Mouse (Mus musculus) neural tube, embryonic 14.5 days (tissue): ENCODE measurements around the gene Sesn1. TPM values are rescaled to one million over a fixed set of nuclear protein-coding genes. Genes with fewer than 3 reads are reported as not detected.
A peak's percentile ranks its signal among the peaks of the same experiment; 100 is the strongest.

Source experiments
- ATAC-seq: fragments of 200-750 bp; cut with Nextera tagmentation; 2 replicates; pipeline ENCODE4 v1.8.0; 2017; ENCODE audit warnings: low read depth, mild to moderate bottlenecking, moderate TSS enrichment, moderate library complexity
- H3K27ac ChIP-seq: fragments of 300-500 bp; sonication (generic); 2 replicates; pipeline ENCODE4 v1.5.1; 2014; ENCODE audit warnings: low read depth, mild to moderate bottlenecking, control low read depth, low read length, moderate library complexity, mixed read lengths
- H3K27me3 ChIP-seq: fragments of 300-500 bp; sonication (generic); 2 replicates; pipeline ENCODE4 v1.6.1; 2014; ENCODE audit warnings: low read length; ENCODE audit not compliant: control insufficient read depth, insufficient read depth
- H3K36me3 ChIP-seq: fragments of 300-500 bp; sonication (generic); 2 replicates; pipeline ENCODE4 v1.6.1; 2014; ENCODE audit warnings: low read length, mixed read lengths; ENCODE audit not compliant: control insufficient read depth, insufficient read depth
- H3K4me1 ChIP-seq: fragments of 300-500 bp; sonication (generic); 2 replicates; pipeline ENCODE4 v1.6.1; 2014; ENCODE audit warnings: low read length; ENCODE audit not compliant: control insufficient read depth, insufficient read depth
- H3K4me2 ChIP-seq: fragments of 300-500 bp; sonication (generic); 2 replicates; pipeline ENCODE4 v1.6.1; 2014; ENCODE audit warnings: mild to moderate bottlenecking, low read depth, low read length, control low read depth
- H3K4me3 ChIP-seq: fragments of 300-500 bp; sonication (generic); 2 replicates; pipeline ENCODE4 v1.5.1; 2014; ENCODE audit warnings: low read depth, low read length, control low read depth, mixed read lengths
- H3K9ac ChIP-seq: fragments of 300-500 bp; sonication (generic); replicated peaks from 2 replicates; pipeline ENCODE4 v1.6.1; 2014; ENCODE audit warnings: low read depth, mild to moderate bottlenecking, control low read depth, low read length, mixed read lengths
- H3K9me3 ChIP-seq: fragments of 300-500 bp; sonication (generic); 2 replicates; pipeline ENCODE4 v1.6.1; 2016; ENCODE audit warnings: low read length; ENCODE audit not compliant: control insufficient read depth
- WGBS: fragments of 180-500 bp; shearing (Covaris S2); extraction: QIAGEN DNeasy Blood & Tissue Kit; methylation state at CpG from one replicate; pipeline ENCODE4 v1.1.7; 2014; 5-methylcytosine and 5-hydroxymethylcytosine counted together
- polyA plus RNA-seq: library from polyadenylated mRNA; unstranded; fragments of >200 nt; fragmentation: Nextera tagmentation; extraction: Ambion mirVana; gene quantifications from 2 replicates; pipeline ENCODE4 v1.2.1, GENCODE M21; 2014

The Sesn1 gene
- polyA plus RNA-seq, 1 experiment from 2014 or later: 30.6 TPM

DNA sequence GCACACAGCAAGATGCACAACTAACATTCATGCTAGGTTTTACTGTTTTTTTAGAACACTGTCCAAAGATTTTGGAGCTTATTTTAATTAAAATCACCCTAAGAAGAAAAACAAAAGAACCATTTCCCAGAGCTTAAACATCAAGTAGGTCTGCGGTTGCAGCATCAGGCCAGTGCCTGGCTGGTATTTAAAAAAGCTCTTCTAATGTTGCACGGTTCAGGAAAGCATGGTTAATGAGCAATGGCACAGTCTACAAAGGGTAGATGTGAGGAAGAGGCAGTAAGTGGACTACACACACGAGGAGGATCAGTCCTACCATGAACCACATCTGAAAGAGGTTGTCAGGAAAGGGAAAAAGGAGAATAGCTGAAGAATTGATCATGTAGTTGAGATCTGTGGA, 5.0 kb upstream of the Sesn1 start:
- ATAC-seq: no peak
- Histone ChIP-seq H3K36me3 (no peaks in the 10 kb centered on the region), H3K27ac (no peak overlapping the region), H3K9me3 (no peaks in the 10 kb centered on the region), H3K4me2 (no peak overlapping the region), H3K4me1 (no peaks in the 10 kb centered on the region), H3K4me3 (no peak overlapping the region), H3K27me3 (no peaks in the 10 kb centered on the region), H3K9ac (no peak overlapping the region)
- 95% methylated on average over 3 of the region's 3 CpGs for WGBS

DNA sequence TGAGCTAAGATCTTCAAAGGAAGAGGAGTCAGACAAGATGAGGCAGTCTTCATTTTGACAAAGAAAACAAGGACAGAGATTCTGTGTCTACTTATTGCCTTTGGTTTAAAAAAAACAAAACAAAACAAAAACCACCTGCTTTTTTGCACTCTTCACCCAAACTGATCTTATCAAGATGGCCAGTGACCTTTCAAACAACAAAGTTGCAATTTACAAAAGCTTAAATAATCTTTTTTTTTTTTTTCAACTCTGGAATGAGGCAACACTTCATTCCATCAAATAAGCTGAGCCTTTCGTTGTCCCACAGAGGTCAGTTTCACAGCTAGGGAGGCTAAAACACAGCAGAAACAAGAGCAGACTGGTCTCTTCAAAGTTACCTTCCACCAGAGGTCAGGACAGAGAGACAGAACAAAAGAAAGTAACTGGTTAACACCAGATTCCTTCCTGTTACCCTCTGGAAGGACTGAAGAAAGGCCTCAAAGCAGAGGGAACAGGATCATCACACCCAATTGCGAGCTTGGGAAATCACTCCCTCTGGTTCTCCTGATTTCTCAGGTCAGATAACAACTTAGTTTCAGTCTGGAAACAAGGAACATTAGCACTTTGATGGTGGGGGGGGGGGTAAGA, 3.9 kb upstream of the Sesn1 start:
- Histone ChIP-seq H3K4me2 (no peak overlapping the region), H3K27ac (no peak overlapping the region), H3K36me3 (no peaks in the 10 kb centered on the region), H3K4me1 (no peaks in the 10 kb centered on the region), H3K4me3 (no peak overlapping the region), H3K9ac (no peak overlapping the region), H3K9me3 (no peaks in the 10 kb centered on the region), H3K27me3 (no peaks in the 10 kb centered on the region; the same call in 1 of the 2 replicates)
- no peak for ATAC-seq
- 91% methylated on average over 2 of the region's 2 CpGs for WGBS

DNA sequence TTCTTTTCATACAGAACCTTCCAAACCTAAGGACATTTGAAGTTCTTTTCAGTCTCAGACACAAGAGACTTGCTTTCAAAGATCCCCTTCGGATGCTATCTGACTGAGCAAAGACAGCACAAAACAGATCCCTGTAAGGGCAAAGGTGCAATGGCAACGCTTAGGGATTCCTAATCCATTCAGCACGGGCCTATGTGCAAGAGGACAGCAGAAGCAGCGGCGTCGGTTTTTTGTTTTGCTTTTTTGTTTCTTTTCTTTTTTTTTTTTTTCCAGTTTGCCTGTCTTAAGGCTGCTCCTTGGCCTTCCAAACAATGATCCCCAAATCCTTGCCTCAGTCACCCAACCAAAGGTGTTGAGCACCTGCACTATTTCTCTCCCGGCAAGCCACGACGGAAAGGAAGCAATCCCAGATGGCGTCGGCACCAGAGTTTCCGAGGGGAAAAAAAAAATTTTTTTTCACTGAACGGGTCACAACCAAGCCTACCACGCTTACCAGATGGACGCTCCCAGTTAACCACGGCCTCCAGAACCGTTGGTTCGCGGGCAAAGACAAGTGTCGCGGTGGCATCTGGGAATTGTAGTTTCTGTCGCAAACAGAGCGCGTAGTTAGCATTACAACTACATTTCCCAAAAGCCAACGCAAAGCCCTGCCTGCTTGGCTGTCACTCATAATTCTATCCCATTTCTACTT, 510 bp upstream of the Sesn1 start:
- H3K9me3 ChIP-seq: no peaks in the 10 kb centered on the region
- no peaks in the 10 kb centered on the region for H3K36me3 ChIP-seq
- peak overlapping the region; percentile 92 for H3K4me2 ChIP-seq
- H3K4me3 ChIP-seq: peak overlapping the region; percentile 80
- peak; percentile 88 for ATAC-seq
- H3K9ac ChIP-seq: peak overlapping the region; percentile 75
- 2% methylated on average over 25 of the region's 25 CpGs for WGBS
- peaks cover 28% of the 10 kb centered on the region for H3K4me1 ChIP-seq
- H3K27me3 ChIP-seq: no peaks in the 10 kb centered on the region; the same call in 1 of the 2 replicates
- H3K27ac ChIP-seq: peak overlapping the region; percentile 91

DNA sequence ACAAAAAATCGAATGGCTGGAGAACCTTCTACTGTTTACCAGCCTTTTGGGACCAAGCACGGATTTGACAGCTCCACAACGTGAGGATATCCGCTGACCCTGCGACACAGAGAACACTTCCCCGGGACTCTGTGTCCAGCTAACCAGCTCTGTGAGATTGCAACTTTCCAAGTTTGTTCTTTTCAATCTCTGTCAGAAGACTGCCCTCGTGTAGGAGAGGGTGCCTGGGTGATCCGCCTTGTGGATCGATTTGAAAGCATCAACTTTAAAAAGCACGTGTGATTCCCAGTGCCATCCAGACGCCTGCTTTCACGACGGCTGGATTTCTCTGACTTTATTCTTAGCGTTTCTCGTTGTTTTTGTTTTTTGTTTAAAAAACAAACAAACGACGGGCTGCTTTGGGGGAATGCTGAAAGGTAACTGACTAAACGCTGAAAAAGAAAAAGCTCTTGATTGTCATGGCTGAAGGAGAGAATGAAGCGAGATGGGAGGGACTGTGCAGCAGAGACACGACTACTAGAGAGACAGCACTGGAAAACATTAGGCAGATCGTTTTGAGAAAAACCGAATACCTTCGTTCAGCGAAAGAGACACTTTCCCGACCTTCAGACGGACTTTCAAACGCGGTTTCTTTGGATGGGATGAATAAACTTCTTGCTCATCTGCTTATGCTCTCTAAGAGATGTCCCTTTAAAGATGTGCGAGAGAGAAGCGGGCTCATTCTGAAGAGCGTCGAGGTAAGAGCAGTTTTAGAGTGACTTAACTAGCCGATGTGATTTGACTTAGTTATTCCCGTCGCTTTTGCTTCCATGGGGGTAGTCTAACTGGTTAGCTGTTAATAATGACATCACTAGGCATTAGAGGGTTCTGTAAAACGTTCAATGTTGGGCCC, 1.1 kb downstream of the Sesn1 start:
- under 1% methylated on average over 36 of the region's 36 CpGs for WGBS
- Histone ChIP-seq H3K36me3 (no peaks in the 10 kb centered on the region), H3K9me3 (no peaks in the 10 kb centered on the region), H3K4me2 (peak overlapping the region; percentile 92), H3K9ac (peak overlapping the region; percentile 75), H3K4me1 (peaks cover 32% of the 10 kb centered on the region), H3K27ac (peak overlapping the region; percentile 91; the same call in 1 of the 2 replicates), H3K4me3 (peak overlapping the region; percentile 80), H3K27me3 (no peaks in the 10 kb centered on the region; the same call in 1 of the 2 replicates)
- no peak for ATAC-seq

DNA sequence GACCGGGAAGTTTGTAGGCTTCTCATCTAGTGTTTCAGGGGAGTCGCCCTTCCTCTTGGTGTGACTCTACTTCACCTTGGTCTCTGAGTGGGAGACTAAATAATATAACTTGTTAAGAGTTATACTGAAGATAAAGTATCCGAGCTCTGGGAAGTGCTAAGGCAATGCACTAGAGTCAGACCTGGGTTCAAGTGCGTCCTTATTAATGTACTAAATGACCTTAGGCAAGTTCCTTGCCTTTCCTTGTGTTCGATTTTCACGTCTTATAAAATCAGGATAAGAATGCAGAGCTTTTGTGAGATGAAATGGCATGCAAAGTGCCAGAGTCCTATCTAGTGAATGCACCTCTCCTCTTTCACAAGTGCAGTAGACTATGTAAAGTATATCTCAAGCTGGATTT, 2.8 kb downstream of the Sesn1 start:
- Histone ChIP-seq H3K4me3 (peak overlapping the region; percentile 80), H3K27ac (no peak overlapping the region), H3K27me3 (no peaks in the 10 kb centered on the region; the same call in 1 of the 2 replicates), H3K4me1 (peaks cover 32% of the 10 kb centered on the region), H3K9me3 (no peaks in the 10 kb centered on the region), H3K36me3 (no peaks in the 10 kb centered on the region), H3K9ac (0 out of 2 replicates have a peak overlapping the region, but pooled peaks have one; percentile 25), H3K4me2 (peak overlapping the region; percentile 92)
- 81% methylated on average over 6 of the region's 6 CpGs for whole genome bisulfite sequencing
- no peak for ATAC-seq

DNA sequence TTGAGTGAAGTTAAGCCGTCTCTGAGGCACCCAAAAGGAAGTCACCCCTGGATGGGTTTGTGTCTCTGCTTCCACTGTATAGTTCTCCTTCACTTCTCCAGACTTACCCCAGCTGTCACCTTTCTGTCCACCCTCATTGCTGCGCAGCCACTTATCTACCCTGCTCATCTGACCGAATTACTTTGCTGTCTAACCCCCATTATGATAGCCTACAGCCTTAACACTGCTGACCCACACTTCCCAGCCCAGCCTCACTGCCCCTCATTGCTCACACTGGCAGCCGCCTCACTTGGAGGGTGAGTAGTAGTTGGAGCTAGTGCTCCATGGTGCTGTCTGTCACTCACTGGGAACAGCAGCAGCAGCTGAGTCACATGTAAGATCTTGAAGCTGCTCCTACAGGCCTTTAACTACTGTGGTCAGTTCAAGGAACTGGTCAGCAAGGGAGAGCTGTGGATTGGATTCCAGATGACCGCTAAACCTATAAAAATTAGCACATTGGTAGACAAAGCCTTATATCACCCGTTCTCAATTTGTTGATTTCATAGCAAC, 4.6 kb downstream of the Sesn1 start:
- Histone ChIP-seq H3K4me1 (peaks cover 32% of the 10 kb centered on the region), H3K36me3 (no peaks in the 10 kb centered on the region), H3K27me3 (no peaks in the 10 kb centered on the region; the same call in 1 of the 2 replicates), H3K9ac (no peak overlapping the region), H3K27ac (no peak overlapping the region), H3K9me3 (no peaks in the 10 kb centered on the region), H3K4me3 (no peak overlapping the region), H3K4me2 (no peak overlapping the region)
- 92% methylated on average over 6 of the region's 6 CpGs for WGBS
- no peak for ATAC-seq

DNA sequence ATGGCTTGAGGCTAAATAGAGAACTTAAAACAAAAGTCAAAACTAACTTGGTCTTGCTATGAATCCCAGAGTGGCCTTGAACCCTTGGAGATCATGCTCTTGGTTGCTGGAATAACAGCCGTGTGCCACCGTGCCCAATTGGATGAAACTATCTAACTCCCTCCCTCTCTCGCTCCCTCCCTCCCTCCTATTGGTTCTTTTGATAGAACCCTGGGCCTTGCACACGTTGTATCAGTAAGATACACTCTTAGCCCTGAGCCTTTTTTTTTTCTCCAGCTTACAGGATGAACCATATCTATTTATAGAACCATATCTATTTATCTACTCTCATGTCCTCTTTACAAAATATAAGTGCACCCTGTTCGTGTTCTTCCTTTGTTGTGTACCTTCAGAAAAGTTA, 6.8 kb downstream of the Sesn1 start:
- 86% methylated on average over 5 of the region's 5 CpGs for WGBS
- H3K27ac ChIP-seq: no peak overlapping the region

DNA sequence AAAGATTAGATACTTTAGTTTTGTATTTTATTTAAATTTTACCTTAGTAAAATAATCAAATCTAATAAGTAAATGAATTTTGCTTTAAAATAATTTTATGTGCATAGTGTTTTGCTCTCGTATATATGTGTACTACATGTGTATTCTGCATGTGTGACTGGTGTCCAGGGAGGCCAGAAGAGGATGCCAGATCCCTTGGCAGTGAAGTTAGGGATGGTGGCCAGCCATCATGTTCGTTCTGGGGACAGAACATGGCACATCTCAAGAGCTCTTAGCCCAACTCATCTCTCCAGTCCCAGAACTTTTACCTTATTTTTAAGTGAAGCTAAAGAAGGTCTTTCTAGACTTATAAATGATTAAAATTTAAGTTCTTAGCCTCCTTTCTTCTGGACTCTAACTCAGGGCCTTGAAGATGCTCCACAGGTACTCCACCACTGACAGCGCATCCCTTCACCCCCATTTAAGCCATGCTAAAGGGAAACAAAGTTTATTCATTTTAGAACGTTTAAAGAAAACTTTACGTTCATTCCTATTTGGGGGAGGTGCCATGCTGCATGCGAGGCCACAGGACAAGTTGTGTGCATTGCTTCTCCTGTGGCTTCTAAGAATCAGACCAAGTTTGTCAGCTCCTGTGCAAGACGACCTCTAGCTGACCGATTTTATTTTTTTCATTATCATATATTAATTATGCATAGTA, 8.4 kb downstream of the Sesn1 start:
- Histone ChIP-seq H3K9ac (no peak overlapping the region), H3K36me3 (no peaks in the 10 kb centered on the region), H3K27ac (no peak overlapping the region), H3K27me3 (no peaks in the 10 kb centered on the region), H3K4me3 (no peak overlapping the region), H3K4me1 (peaks cover 15% of the 10 kb centered on the region), H3K9me3 (no peaks in the 10 kb centered on the region), H3K4me2 (no peak overlapping the region)
- 89% methylated on average over 8 of the region's 8 CpGs for WGBS
- no peak for ATAC-seq

More for the DNA sequence above, 6.8 kb downstream of the Sesn1 start:
- H3K36me3 ChIP-seq: no peaks in the 10 kb centered on the region
- no peak overlapping the region for H3K4me3 ChIP-seq
- no peak overlapping the region for H3K4me2 ChIP-seq
- no peak overlapping the region for H3K9ac ChIP-seq
- peaks cover 31% of the 10 kb centered on the region for H3K4me1 ChIP-seq
- ATAC-seq: no peak
- H3K27me3 ChIP-seq: no peaks in the 10 kb centered on the region
- H3K9me3 ChIP-seq: no peaks in the 10 kb centered on the region
